Mouse (Mus musculus): ENCODE results near the gene Tex2. TPM values are rescaled to one million over a fixed set of nuclear protein-coding genes. Genes with fewer than 3 reads are reported as not detected.

The Tex2 gene
- polyA plus RNA-seq, 1 experiment from 2014 or later = 8.3 TPM

DNA sequence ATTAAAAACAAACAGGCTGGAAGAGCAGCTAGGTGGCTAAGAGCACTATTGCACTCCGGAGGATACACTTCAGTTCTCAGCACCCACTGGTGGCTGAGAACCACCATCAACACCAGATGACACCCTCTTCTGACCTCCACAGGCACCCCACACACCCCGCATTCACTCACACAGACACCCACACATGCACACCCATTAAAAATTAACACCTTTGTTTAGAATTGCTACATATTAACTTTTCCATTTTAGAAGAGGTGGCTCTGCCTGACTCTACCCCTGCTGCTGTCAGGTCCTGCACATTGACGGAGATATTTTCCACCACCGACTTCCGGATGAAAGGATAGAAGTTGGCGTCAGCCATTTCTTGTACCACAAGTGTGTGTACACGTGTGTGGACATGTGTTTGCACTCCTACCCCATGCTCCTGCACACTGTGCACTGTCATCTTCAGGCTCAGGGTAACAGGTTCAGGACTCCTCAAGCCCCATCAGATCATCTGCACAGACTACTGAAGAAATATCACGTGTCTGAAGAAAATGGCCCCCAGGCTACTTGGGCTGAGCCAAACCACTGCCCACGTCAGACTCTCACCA, 77.5 kb downstream of the Tex2 start:
- Histone ChIP-seq H3K9me3 (no peaks in the 10 kb centered on the region), H3K4me2 (replicated peaks) (no peak overlapping the region), H3K27me3 (no peaks in the 10 kb centered on the region), H3K4me1 (peaks cover 13% of the 10 kb centered on the region), H3K27ac (no peak overlapping the region), H3K36me3 (peaks cover 3% of the 10 kb centered on the region; the same call in 1 of the 2 replicates), H3K9ac (no peak overlapping the region), H3K4me3 (no peak overlapping the region)
- 83% methylated on average over 9 of the region's 9 CpGs for WGBS
- ATAC-seq (ENCODE audit: insufficient number of reproducible peaks, insufficient read depth, low FRiP score, low TSS enrichment) = no peak

DNA sequence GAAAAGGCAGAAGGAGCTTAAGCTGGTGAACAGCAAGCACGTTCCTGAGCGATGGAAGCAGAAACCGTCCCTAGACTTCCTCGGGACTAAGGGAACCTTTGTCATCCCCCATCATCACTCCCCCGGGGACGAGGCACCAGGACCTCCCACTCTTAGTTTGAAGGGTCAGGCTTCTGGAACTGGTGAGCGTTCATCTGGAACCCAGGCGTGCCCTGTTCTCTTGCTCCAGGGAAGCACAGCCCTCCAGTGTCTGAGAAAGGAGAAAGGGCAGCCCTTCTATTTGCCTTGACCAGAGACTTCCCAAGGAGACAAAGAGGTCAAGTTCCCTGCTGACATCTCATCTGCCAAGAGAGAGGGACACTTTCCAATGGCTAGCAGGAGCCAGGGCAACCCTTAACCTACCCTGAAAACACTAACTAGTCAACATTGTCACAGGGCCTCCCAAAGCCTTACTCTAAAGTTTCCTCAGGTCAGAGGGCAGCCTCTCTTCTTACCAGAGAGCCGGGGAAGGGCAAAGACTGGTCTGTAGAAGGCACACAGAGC, 80.9 kb downstream of the Tex2 start:
- no peak overlapping the region for H3K4me2 ChIP-seq (replicated peaks)
- peaks cover 13% of the 10 kb centered on the region for H3K4me1 ChIP-seq
- no peak for ATAC-seq (ENCODE audit: insufficient number of reproducible peaks, insufficient read depth, low FRiP score, low TSS enrichment)
- no peaks in the 10 kb centered on the region for H3K27me3 ChIP-seq
- no peak overlapping the region for H3K9ac ChIP-seq
- H3K9me3 ChIP-seq = no peaks in the 10 kb centered on the region
- H3K27ac ChIP-seq = no peak overlapping the region
- no peak overlapping the region for H3K4me3 ChIP-seq
- peaks cover 3% of the 10 kb centered on the region; the same call in 1 of the 2 replicates for H3K36me3 ChIP-seq
- WGBS = 58% methylated on average over 9 of the region's 9 CpGs

DNA sequence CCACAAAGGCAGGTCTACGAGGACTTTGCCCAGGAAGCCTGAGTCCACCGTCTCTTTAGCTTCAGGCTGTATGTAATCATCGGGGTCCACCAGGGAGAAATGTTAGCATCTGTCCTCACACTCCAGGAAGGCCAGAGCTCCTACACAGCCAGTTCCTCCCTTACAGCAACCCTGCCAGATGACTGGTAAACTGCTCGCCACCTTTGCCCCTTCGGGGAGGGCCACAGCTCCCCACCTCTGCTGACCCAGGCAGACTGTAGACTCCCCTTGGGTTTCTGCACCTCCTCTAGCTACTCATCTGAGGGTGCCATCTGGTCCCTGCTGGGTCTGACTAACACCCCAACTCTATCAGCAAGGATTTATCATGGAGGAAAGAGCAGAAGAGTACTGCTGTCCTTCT, 83.4 kb downstream of the Tex2 start:
- no peak overlapping the region for H3K4me3 ChIP-seq
- peaks cover 3% of the 10 kb centered on the region; the same call in 1 of the 2 replicates for H3K36me3 ChIP-seq
- H3K4me1 ChIP-seq = peaks cover 13% of the 10 kb centered on the region
- ATAC-seq (ENCODE audit: insufficient number of reproducible peaks, insufficient read depth, low FRiP score, low TSS enrichment) = no peak
- H3K27me3 ChIP-seq = no peaks in the 10 kb centered on the region
- H3K27ac ChIP-seq = no peak overlapping the region
- H3K9me3 ChIP-seq = no peaks in the 10 kb centered on the region
- WGBS = 62% methylated on average over 5 of the region's 5 CpGs
- H3K9ac ChIP-seq = no peak overlapping the region
- no peak overlapping the region for H3K4me2 ChIP-seq (replicated peaks)

DNA sequence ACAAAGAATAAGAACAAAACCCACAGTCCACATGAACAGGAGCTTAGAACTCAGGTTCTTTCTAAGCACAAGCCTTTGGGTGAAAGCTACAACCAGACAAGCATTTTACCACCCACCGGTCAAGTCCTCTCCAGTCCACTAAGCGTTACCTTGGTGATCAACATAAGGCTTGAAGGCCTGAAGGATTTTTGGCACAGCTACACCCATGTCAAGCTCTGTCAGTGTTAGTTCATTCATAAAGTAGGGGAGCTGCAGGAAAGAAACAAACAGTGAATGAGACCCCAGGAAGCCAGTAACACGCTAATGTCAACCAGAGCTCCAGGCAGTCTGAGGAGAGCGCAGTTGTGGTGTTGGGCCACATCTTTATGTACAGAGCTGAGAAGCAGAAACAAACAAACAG, 84.1 kb downstream of the Tex2 start:
- Histone ChIP-seq H3K4me2 (replicated peaks) (no peak overlapping the region), H3K9ac (no peak overlapping the region), H3K4me1 (peaks cover 7% of the 10 kb centered on the region), H3K27ac (no peak overlapping the region), H3K4me3 (no peak overlapping the region), H3K27me3 (no peaks in the 10 kb centered on the region), H3K9me3 (no peaks in the 10 kb centered on the region), H3K36me3 (peaks cover 3% of the 10 kb centered on the region; the same call in 1 of the 2 replicates)
- ATAC-seq (ENCODE audit: insufficient number of reproducible peaks, insufficient read depth, low FRiP score, low TSS enrichment) = no peak
- WGBS = 84% methylated on average over 4 of the region's 4 CpGs

DNA sequence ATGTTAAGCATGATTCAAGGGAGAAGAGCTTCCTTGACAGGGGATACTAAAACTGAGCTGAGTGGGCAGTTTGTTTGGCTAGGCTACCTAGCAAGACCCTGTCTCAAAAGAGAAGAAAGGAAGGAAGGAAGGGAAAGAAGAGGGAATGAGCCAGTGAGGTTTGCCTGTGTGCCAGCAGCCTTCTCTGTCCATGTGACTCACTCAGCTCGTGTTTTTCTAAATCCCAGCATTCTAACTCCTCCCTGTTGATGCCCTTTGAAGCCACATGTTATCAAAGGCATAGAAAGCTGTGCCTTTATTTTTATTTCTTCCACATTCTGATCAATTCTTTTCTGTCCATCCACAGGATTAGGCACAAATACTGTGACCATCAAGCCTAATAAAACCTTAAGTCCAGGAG, 85.3 kb downstream of the Tex2 start:
- Histone ChIP-seq H3K4me3 (no peak overlapping the region), H3K9me3 (no peaks in the 10 kb centered on the region), H3K27me3 (no peaks in the 10 kb centered on the region), H3K36me3 (peaks cover 3% of the 10 kb centered on the region; the same call in 1 of the 2 replicates), H3K27ac (no peak overlapping the region), H3K4me1 (no peaks in the 10 kb centered on the region), H3K9ac (no peak overlapping the region), H3K4me2 (replicated peaks) (no peak overlapping the region)
- 39% methylated on average over 1 of the region's 1 CpGs for WGBS
- no peak for ATAC-seq (ENCODE audit: insufficient number of reproducible peaks, insufficient read depth, low FRiP score, low TSS enrichment)

DNA sequence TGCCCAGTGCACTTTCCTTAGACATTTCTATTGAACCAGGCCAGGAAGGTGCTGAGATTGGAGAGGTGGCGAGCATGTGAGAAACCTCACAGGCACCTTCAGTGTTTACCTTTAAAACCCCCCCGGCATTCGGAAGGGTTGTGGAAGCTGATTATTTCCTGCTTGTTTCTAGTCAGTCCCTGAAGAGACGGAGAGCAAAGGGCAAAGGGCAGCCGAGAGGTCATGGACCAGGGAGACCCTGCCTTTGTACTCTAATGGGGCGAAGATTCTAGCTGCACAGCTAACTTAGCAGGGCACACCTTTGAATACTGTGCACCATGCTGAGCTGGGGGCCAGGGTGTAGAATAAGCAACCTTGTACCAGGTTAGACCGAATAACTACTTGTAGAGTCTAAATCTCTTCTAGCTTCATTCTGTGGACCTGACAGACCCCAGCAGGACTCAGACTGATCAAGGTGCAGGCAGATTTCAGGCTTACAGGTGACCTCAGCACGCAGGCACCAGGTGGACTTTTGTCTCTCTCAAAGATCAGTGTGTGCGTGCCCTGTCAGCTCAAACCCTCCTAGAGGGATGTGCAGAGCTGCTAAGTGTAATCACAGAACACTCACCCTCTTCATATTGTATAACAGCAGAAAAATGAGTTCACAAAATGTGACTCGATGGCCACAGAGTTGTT, 85.9 kb downstream of the Tex2 start:
- WGBS = 41% methylated on average over 10 of the region's 10 CpGs
- Histone ChIP-seq H3K9ac (no peak overlapping the region), H3K27me3 (no peaks in the 10 kb centered on the region), H3K36me3 (peaks cover 3% of the 10 kb centered on the region; the same call in 1 of the 2 replicates), H3K4me3 (no peak overlapping the region), H3K9me3 (no peaks in the 10 kb centered on the region), H3K4me1 (no peaks in the 10 kb centered on the region), H3K27ac (no peak overlapping the region), H3K4me2 (replicated peaks) (no peak overlapping the region)
- no peak for ATAC-seq (ENCODE audit: insufficient number of reproducible peaks, insufficient read depth, low FRiP score, low TSS enrichment)

DNA sequence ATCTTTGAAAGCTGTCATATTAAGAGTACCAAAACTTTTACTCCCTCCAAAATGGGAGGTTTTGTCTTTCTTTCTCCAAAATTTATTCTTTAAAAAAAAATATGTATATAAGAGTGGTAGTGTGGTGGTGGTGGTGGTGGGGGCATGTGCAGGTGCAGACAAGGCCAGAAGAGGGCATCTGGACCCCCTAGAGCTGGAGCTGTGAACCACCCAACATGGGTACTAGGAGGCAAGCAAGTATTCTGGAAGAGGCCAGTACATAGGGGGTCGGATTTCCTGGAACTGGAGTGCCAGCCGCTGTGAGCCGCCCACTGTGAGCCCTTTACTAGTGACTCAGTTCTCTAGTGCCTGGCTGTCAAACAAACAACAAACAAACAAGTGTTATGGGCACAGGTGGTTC, 90.7 kb downstream of the Tex2 start:
- H3K27ac ChIP-seq = no peak overlapping the region
- no peak overlapping the region for H3K9ac ChIP-seq
- no peaks in the 10 kb centered on the region for H3K27me3 ChIP-seq
- no peaks in the 10 kb centered on the region; the same call in 1 of the 2 replicates for H3K36me3 ChIP-seq
- no peak overlapping the region for H3K4me3 ChIP-seq
- peaks cover 33% of the 10 kb centered on the region for H3K4me1 ChIP-seq
- no peak for ATAC-seq (ENCODE audit: insufficient number of reproducible peaks, insufficient read depth, low FRiP score, low TSS enrichment)
- no peak overlapping the region for H3K4me2 ChIP-seq (replicated peaks)
- no peaks in the 10 kb centered on the region for H3K9me3 ChIP-seq
- 43% methylated on average over 3 of the region's 3 CpGs for WGBS

DNA sequence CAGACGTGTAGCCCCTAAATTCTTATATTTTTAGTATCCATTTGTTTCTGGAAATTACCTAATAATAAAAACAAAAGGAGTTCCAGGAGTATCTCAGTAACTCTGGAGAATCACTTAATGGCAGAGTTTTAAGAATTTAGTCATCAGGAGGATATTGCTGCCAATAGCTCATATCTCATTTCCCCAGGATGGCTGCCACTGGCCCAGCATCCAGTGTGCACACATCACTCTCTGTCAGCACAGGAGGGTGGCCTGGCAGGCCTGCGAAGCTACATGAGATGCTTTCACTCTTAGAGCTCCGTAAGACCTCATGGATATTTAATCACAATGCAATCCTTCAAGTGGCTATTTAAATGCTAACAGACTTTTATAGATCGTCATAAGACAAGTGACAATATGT, 91.6 kb downstream of the Tex2 start:
- Histone ChIP-seq H3K27ac (no peak overlapping the region), H3K9me3 (no peaks in the 10 kb centered on the region), H3K9ac (no peak overlapping the region), H3K36me3 (no peaks in the 10 kb centered on the region; the same call in 1 of the 2 replicates), H3K27me3 (no peaks in the 10 kb centered on the region), H3K4me2 (replicated peaks) (no peak overlapping the region), H3K4me3 (no peak overlapping the region), H3K4me1 (peaks cover 34% of the 10 kb centered on the region)
- 60% methylated on average over 4 of the region's 4 CpGs for WGBS
- no peak for ATAC-seq (ENCODE audit: insufficient number of reproducible peaks, insufficient read depth, low FRiP score, low TSS enrichment)

DNA sequence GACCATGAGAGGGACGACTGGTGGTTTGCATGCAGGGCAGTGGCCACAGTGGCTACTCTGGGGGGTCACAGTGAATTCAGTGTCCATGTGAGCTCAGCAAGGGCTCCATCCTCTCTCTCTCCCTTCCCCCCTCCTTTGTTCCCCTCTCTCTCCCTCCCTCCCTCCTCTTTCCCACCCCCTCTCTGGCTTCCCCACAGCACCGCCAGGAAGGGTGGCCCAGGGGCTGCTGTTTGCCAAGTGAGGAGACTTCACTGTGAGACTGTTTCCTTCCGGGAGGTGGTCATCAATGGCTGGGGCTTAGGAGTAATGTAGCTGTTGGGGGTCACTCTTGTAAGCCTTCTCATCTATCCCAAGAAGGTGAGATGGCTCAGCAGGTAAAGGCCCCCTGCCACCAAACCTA, 92.8 kb downstream of the Tex2 start:
- H3K9me3 ChIP-seq = no peaks in the 10 kb centered on the region
- no peaks in the 10 kb centered on the region; the same call in 1 of the 2 replicates for H3K36me3 ChIP-seq
- no peak overlapping the region for H3K27ac ChIP-seq
- no peak overlapping the region for H3K9ac ChIP-seq
- H3K4me2 ChIP-seq (replicated peaks) = no peak overlapping the region
- ATAC-seq (ENCODE audit: insufficient number of reproducible peaks, insufficient read depth, low FRiP score, low TSS enrichment) = no peak
- H3K4me1 ChIP-seq = peaks cover 35% of the 10 kb centered on the region
- no peak overlapping the region for H3K4me3 ChIP-seq
- H3K27me3 ChIP-seq = no peaks in the 10 kb centered on the region
- 31% methylated on average over 3 of the region's 3 CpGs for WGBS

DNA sequence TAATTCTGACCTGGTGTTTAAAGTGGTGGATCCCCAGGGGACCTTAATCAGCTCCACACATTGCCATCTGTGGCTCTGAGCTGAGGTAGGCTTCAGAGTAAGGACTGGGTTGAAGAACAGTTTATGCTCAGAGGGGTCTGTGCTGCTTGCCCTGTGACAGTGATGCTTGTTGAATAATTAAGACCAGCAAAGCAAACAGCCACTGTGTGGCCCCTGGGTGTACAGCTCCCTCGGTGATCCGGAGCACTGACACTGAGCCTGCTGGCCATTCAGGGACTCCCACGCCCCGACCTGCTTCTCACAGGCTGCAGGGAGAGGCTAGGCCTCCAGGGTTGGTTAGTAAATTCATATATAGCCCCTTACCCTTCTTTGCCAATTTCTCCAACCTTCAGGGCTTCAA, 93.7 kb downstream of the Tex2 start:
- ATAC-seq (ENCODE audit: insufficient number of reproducible peaks, insufficient read depth, low FRiP score, low TSS enrichment) = no peak
- 17% methylated on average over 4 of the region's 4 CpGs for WGBS
- Histone ChIP-seq H3K9ac (no peak overlapping the region), H3K4me3 (no peak overlapping the region), H3K9me3 (no peaks in the 10 kb centered on the region), H3K4me1 (peaks cover 44% of the 10 kb centered on the region), H3K27ac (no peak overlapping the region), H3K4me2 (replicated peaks) (no peak overlapping the region), H3K36me3 (no peaks in the 10 kb centered on the region), H3K27me3 (no peaks in the 10 kb centered on the region)

DNA sequence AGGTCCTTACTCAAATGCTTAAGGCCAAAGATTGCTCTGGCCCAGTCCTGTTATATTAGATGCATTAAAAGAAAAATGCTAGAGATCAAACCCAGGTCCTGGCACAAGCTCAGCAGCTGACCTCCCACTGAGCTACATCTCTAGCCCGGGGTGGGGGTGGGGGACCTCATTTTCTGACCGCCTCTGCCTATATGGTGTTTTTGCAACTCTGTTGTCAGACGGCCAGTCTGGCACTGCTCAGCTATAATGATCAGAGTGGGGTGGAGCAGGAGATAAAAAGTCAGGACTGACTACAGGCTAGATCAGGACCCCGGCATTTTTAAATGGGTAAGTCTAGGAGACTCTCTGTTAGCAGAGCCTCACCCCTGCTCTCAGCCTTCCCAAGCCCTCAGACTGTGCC, 94.8 kb downstream of the Tex2 start:
- H3K4me1 ChIP-seq = peaks cover 50% of the 10 kb centered on the region
- no peaks in the 10 kb centered on the region for H3K27me3 ChIP-seq
- H3K27ac ChIP-seq = peak overlapping the region; percentile 38; the same call in 1 of the 2 replicates
- no peak overlapping the region for H3K9ac ChIP-seq
- no peaks in the 10 kb centered on the region for H3K36me3 ChIP-seq
- no peaks in the 10 kb centered on the region for H3K9me3 ChIP-seq
- no peak for ATAC-seq (ENCODE audit: insufficient number of reproducible peaks, insufficient read depth, low FRiP score, low TSS enrichment)
- H3K4me2 ChIP-seq (replicated peaks) = no peak overlapping the region
- no peak overlapping the region for H3K4me3 ChIP-seq
- WGBS = 29% methylated on average over 4 of the region's 4 CpGs

DNA sequence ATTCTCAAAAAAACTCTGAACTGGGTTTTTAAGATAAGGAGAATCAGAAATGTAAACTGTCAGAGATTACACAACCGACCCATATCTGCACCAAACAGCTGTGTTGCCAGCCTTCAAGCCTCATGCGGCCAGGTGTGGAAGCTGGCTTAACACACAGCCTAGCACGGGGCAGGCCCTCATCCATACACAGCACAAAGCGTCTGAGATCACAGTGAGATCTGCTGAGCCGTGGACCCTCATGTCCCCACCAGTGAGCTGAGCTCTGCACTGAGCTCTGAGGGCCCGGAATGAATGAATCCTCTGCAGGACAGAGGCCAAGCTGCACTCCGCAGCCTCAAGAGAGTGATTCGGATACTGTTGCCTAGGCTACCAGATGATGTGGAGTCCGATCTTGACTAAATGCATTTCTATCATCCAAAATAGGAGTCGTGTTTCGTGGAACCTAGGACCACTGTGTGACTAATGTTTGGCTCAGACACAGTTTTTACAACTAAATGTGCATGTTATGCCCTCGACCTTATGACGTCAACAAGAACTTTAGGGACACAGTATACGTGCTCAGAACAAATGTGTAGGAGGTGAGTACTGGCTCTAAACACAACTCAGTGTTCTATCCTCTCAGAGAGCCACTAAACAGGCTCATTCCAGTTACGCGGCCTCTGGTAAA, 98.0 kb downstream of the Tex2 start:
- ATAC-seq (ENCODE audit: insufficient number of reproducible peaks, insufficient read depth, low FRiP score, low TSS enrichment) = no peak; the same call in 1 of the 2 replicates
- Histone ChIP-seq H3K4me3 (no peak overlapping the region), H3K9me3 (no peaks in the 10 kb centered on the region), H3K27me3 (no peaks in the 10 kb centered on the region), H3K36me3 (peaks cover 7% of the 10 kb centered on the region; the same call in 1 of the 2 replicates), H3K4me2 (replicated peaks) (no peak overlapping the region), H3K27ac (no peak overlapping the region), H3K4me1 (peaks cover 41% of the 10 kb centered on the region), H3K9ac (no peak overlapping the region)
- 67% methylated on average over 16 of the region's 16 CpGs for WGBS

All from embryonic facial prominence, embryonic 12.5 days (tissue).